Mouse (Mus musculus): ENCODE data around the gene Snrpc. TPM values are rescaled to one million over a fixed set of nuclear protein-coding genes. Genes with fewer than 3 reads are reported as not detected.

Gene Snrpc
- total RNA-seq, 2 experiments from 2014 or later = 77.2 to 83.4 TPM

DNA sequence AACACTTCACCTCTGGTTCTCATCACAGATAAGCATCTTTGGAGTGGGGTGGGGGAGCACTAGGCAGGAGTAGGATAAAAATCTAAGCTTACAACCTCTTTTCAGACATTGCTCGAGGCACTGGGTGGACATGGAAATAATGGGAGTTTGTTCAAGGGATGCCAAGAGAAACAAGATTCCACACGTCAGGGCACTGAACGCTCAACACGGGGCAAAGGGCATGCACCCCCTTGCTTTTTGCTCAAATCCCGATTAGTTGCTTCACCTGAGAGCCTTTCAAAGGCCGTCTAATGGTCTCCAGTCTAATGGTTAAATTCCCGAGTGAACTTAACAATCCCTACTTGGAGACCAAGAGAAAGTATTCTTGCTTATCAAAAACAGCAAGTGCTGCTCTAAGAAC, 18.9 kb upstream of the Snrpc start:
- no peak for DNase-seq (ENCODE audit: low spot score in 2 of 2)

DNA sequence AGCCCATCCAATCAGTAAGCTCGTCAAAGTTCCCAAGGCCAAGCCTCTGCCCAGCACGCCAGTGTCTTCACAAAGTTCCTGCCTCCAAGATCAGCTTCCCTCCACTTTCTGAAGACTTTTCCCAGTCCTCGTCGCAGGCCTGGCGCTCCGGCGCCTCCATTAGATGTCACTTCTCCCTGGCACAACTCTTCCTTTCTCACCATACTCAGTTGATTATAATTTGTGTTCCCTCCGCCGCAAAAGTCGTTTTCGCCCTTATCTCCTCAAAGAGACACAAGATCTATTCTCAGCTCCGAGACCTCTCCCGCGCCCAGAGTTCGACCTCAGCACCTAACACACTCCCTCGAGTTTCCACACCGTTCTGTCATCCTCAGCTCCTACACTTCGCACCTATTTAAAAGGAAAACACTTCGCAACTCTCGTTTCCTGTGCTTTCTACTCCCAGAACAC, 18.4 kb upstream of the Snrpc start:
- DNase-seq (ENCODE audit: low spot score in 2 of 2) = peak; percentile 27 to 29

DNA sequence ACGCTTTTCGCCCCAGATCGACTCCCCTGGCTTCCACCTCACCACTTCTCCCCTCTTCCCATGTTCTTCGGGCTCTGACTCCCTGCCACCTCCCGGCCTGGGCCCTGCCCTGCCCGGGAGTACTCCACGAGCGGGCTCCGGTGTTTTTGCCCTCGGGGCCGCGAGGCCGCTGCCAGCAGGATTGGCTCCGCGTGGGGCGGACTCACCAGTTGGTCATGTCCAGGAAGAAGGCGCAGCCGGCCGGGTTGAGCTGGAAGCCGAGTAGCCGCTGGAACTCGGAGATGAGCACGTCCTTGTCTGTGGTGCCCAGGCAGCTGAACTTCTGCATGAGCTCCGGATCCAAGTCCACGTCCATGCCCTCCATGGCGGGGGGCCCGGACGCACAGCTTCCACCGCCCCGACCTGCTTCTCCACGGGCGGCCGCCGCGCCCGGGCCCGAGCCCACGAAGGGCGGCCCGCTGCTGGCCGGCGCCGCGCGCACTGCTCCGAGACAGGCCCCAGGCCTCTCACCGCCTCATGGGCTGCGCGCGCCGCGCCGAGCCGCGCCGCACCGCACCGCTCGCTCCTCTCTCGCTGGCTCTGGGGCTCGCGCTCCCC, 17.9 kb upstream of the Snrpc start:
- peak; percentile 63 for DNase-seq (ENCODE audit: low spot score in 2 of 2)

DNA sequence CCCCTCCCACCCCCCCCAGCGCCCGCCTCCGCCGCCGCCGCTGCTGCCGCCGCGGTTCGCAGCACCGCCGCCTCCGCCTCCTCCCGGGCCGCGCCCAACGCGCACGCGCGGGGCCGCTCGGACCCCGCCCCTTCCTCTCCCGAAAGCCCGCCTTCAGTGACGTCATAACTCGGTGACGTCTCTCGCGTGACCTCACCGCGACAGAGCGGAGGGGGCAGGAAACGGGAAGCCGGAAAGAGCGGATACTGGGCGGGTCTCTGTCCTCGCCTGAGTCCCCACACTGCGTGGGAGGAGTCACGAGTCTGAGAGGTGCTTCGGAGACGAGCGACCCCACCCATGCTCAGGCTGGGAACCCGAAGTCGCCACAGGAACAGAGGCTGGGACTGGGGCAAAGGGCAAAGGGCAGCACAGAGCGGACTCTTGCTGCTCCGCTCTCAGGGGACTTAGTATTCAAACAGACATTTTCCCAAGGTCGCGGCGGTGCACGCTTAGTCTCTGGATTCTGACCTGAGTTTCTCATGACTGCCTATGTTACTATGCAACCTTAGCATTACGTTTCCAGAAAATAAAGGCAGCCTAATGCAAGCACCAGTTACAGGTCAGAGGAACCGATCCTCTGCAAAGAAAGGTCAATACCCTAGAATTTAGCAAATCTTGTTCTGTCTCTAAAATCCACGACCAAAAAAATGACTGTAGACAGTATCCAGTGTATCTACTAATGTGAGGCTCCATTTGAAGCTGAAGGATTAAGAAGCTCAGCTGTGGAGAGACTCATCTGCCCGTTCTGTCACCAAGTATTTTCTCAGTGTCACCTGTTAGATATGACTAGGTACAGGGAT, 17.2 kb upstream of the Snrpc start, which contains the start of gene D17Wsu92e:
Gene D17Wsu92e, minus strand, starts transcription at position 81 of the 839 bp plus-strand sequence.
- peak; percentile 99 for DNase-seq (ENCODE audit: low spot score in 2 of 2)

DNA sequence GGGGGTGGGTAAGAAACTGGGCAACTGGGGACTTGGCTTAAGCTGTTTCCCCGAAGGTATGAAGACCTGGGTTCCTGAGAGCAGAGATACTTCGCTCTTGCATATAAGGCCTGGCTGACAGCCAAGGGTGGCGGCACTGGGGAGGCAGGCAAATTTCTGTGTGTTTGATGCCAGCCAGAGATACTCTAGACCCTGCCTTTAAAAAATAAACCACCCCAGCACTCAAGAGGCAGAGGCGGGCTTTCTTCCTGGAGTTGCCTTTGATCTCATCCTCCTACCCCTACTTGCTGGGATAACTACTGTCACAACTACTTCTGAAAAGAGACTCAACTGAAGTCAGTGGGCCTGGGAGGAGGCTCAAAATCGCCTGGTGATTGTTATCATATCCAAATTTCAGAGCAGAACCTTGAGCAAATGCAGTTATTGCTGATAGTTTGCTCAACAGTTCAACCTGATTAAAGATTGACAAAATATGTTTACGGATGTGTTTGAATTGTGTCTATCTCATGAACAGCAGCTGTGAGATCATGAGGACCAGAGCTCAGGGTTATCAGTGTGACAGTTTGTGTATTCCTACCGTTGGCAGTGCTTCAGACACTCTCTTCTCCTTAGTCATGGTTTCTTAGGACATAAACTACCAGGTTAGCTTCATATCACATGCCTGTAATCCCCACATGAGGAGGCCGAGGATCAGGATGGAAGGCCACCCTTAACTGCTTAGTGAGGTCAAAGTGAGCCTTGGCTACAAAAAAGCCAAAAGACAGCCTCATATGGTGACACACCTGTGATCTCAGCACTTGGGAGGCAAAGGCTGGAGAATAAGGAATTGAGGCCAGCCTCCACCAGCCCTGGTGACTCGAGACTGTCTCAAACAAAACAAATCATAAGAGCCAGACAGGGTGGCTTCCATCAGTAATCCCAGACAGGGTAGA, 16.3 kb upstream of the Snrpc start:
- peak; percentile 28 to 35 for DNase-seq (ENCODE audit: low spot score in 2 of 2)

DNA sequence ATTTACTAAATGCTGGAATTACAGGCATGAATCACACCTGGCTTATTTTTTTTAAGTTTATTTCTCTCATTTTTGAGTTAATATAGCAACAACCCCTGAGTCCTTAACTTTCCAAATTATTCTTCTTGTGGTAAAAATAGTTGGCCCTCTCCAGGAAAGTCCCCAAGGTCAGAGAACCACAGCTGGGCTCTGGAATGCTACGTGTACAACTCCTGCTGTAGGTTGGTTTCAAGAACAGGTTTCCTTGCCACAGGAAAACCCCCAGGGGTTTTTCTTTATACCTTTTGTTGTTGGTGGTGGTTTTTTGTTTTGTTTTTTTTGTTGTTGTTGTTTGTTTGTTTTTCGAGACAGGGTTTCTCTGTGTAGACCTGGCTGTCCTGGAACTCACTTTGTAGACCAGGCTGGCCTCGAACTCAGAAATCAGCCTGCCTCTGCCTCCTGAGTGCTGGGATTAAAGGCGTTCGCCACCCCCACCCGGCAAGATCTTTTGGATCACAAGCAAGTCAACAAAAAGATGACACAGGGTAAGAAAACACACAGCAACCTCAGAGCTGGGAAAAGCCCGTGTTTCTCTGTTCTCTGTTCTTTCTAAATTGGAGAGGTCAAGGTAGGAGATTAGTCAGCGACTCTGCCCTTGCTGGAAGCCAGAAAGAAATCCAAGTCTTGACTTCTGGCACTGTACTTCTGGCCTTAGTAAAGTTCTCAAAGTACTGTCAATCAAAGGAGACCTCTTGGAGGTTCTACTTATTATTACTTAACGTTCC, 14.6 kb upstream of the Snrpc start:
- DNase-seq (ENCODE audit: low spot score in 2 of 2) = no peak

DNA sequence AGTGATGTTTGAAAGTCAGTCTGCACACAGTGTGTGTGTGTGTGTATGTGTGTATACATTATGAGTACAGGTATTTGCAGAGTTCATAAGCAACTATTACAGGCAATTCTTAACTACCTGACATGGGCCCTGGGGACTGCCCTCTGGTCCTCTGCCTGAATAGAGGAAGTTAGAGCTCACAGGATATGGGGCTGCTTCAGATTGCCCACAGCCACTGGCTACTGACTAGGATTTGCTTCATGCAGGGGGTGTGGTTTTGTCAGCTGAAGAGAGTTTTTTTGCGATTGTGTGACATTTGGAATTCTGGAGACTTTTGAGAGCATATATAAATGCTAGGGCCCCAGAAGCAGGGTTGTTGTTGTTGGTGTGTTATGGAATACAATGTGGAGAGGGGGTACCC, 13.0 kb upstream of the Snrpc start:
- DNase-seq (ENCODE audit: low spot score in 2 of 2) = no peak

DNA sequence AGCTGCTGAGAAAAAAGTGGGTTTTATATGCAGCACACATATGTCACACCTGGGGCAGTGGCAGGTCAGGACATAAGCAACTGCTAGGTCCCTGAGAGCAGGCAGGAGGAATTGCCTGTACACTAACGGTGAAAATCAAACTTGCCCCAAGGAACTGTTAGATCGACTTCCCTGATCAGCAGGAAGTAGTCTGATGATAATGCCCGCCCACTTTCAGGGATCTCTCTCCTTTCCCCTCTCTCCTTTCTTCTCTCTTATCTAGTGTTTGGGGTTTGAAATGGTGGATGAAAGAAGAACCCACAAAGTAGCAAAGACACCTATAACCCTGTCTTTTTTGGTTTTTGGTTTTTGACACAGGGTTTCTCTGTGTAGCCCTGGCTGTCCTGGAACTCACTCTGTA, 12.4 kb upstream of the Snrpc start:
- no peak for DNase-seq (ENCODE audit: low spot score in 2 of 2)

DNA sequence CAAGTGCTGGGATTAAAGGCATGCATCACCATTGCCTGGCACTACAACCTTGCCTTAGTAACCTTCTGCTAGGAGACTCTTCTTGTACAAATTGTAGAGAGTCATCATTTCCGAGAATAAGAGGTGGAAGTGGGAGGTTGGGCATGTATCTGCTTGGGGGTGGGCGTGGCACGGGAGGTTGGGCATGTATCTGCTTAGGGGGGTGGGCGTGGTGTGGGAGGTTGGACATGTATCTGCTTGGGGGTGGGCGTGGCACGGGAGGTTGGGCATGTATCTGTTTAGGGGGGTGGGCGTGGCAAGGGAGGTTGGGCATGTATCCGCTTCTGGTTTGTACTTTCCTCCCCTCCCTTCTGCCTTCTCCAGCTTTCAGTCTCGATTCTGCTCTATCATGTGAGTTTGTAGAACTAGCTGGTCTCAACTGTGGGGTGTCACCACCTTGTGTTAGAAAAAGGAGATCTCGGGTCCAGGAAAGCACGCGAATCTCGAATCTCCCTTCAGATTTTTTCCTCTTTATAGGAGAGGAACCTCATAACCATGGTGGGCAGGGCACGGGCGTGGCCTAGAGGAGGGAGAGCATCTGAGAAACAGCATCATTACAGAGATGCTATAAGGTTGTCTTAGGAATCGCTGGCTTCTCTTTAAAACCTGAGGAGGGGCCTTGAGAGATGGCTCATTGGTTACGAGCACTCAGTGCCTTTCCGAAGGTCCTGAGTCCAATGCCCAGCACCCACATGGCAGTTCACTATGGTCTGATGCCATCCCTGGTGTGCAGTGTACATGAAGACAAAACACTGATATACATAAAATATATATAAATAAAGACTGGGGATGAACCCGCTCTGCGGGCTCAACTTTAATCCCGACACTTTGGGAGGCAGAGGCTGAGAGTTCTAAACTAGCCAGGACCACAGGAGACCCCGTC, 11.7 kb upstream of the Snrpc start:
- peak in 1 of 2 experiments; percentile 37 for DNase-seq (ENCODE audit: low spot score in 2 of 2)

DNA sequence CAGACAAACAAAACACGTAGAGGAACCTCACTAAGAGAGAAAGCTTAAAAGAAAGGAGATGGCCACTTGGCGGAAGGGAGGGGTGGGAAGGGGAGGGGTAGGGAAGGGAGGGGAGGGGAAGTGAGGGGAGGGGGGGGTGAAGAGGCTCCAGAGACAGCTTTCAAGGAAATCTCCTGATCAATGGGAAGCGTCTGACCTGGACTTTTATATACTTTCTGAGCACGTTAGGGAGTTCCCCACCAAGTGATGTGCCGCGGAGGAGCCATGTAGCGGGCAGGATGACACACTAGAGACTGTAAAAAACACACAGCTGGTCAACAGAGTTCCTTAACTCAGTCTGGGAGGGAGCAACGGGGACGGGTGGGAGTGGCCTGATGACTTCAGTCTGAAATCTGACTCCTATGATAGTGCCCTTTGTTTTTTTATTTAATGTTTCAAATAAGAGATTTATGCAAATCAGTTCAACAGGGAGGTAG, 11.0 kb upstream of the Snrpc start:
- DNase-seq (ENCODE audit: low spot score in 2 of 2) = no peak

DNA sequence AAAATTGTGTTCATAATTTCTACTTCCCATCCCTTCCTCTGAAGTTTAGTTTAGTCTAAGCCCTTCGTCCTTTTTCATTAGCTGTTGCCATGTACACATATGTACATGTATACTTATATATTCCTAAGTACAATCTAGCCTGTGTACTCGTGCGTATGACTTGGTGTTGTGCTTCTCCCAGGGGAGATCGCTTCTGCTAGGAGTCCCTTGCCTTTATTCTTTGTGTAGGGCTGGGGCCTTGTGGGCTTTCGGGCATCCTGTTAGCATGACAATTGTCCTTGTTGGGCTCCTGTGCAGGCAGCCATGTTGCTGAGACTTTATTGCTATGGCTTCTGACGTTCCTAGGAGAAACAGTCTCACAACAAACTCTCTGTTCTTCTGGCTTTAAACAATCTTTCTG, 10.4 kb upstream of the Snrpc start:
- DNase-seq (ENCODE audit: low spot score in 2 of 2) = no peak

DNA sequence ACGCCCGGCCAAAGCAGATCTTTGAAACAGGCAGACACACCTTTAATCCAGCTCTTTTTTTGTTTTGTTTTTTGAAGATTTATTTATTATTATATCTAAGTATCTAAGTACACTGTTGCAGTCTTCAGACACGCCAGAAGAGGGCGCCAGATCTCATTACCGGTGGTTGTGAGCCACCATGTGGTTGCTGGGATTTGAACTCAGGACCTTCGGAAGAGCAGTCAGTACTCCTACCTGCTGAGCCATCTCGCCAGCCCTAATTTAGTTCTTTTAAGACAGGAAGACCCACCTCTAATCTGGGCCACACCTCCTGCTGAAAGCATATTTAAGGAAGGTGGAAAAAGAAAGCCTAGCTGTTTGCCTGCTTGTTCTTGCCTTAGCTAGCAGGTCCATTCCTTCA, 7.5 kb upstream of the Snrpc start:
- no peak for DNase-seq (ENCODE audit: low spot score in 2 of 2)

DNA sequence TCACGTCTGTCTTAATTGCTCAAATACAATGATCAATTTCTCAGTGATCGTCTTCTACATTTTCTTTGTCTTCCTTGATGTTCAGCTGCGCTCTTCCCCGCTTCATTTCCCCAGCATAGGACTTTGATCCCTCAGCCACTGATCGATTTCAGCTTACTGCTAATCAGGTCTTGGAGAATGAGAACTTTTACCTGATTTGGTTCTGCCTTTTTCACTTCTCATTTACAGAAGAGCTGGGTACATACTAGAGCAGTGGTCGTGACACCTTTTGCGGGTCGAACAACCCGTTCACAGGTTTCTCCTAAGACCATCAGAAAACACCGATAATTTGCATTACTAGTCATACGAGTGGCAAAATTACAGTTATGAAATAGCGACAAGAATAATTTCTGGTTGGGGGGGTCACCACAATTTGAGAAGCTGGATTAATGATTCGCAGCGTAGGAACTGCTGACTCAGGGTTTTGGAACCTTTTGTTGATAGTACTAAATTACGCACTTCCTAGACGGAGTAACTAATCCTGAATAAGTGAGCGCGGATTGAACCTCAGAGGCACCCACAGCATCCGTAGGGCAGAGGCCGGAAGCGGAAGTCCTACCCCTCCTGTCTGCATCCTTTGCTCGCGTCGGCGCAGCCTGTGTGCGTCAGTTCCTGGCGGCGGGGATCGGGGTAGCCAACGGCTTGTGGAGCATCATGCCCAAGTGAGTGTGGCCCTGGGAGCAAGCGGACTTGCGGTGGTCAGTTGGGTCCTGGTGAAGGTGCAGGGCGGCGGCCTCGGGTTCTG, 1.7 kb downstream of the Snrpc start:
- peak; percentile 91 to 92 for DNase-seq (ENCODE audit: low spot score in 2 of 2)

DNA sequence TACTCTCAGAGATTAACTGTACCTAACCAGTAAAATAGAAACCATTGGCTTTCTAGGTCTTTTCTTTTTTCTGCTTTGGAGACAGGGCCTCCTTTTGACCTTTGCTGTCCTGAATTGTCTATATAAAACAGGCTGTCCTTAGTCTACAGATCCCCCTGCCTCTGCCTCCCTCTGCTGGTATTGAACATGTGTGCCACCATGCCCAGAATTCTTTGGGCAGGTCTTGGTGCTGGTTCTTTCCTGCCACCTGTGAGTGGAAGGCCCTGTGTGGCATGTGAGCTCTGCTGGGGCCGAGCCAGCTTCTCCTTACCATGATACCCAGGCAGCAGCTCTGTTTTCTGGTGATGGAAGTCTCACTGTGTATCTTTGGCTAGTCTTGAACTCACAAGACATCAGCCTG, 10.4 kb downstream of the Snrpc start:
- DNase-seq (ENCODE audit: low spot score in 2 of 2) = no peak

DNA sequence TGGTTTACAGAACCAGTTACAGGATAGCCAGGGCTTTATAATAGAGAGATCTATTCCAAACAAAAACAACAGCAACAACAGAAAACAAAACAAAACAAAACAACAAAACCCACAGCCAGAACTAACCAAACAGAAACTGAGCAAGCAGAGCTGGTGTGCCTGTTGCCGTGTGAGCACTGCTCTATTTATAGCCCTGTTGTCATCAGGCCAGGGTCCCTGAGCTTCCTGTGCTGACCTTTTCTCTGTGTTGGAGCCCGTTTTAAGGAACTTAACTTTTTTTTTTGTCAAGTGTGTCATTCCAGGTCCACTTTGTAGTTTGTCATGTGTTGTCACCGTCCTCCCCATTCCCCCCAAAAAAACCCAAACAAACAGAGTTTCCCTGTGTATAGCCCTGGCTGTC, 13.1 kb downstream of the Snrpc start:
- DNase-seq (ENCODE audit: low spot score in 2 of 2) = no peak

DNA sequence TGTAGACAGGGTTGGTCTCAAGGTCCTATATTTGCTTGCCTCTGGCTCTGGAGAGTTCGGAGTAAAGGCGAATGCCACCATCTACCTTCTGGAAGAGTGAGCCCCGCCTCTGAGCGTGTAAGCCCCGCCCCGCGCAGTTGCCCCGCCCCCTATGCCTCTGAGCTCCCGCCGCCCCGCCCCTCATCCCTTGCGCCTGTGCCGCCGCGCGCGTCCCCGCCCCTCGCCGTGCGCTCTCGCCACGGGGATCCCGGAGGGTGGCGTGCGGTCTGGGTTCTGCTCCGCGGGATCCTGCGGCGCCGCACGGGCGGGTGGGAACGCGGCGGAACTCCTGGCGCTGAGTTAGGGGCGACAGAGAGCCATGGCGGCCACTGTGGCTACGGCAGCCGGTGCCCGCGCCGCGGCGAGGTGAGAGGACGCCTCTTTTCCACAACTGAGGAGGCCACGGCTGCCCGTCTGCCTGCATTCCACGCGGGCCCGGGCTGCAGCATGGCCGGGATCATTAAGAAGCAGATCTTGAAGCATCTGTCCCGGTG, 18.4 kb downstream of the Snrpc start, which contains the start of gene Uhrf1bp1:
Gene Uhrf1bp1, plus strand, starts transcription at position 177 of the 533 bp plus-strand sequence.
- DNase-seq (ENCODE audit: low spot score in 2 of 2) = peak; percentile 73 to 84

DNA sequence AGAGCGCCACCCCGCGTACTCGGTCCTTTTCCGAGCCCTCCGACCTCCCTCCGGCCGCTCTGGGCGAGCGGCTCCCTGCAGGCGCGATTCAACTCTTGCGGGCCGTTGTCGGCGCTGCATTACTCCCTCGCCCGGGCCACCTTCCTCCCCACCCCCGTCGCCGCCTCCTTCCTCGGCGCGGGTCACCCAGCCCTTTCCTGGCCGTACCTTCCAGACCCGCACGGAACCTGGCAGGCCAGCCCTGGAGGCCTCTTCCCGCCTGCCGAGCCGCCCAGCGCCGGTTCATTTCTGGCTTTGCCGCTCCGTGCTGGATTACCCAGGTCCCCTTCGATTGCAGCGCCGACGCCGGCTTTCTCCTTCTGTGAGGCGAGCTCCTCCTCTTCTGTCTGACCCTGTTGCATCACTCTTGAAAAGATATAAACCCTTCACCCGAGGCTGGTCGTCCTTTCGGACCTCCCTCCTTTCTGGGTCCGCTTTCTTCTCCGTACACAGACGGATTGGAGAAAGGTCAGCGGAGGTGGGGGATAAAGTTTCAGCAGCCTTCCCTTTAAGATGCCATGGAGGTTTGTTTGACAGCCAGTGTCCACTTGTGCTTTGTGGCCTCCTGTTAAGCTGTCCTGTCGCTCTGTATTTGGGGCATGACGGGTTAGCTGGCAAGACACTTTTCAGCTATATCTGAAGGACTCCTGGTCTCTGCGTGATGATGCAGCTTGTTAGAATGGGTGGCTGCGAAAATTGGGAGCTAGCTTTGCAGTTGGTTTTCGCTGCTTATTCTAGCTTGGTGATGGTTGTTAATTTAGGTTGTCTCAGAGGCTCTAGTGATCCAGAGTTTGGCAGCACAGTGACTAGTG, 19.1 kb downstream of the Snrpc start:
- peak; percentile 46 to 59 for DNase-seq (ENCODE audit: low spot score in 2 of 2)

All from layer of hippocampus, postnatal 10 days (tissue).